Mouse (Mus musculus): ENCODE measurements around the gene Prb1.
"Not testable (repeated sequence)": the region's sequence is repeated elsewhere in the genome, so short reads cannot be mapped to it uniquely, and the experiment has no call there.

The Prb1 gene

DNA sequence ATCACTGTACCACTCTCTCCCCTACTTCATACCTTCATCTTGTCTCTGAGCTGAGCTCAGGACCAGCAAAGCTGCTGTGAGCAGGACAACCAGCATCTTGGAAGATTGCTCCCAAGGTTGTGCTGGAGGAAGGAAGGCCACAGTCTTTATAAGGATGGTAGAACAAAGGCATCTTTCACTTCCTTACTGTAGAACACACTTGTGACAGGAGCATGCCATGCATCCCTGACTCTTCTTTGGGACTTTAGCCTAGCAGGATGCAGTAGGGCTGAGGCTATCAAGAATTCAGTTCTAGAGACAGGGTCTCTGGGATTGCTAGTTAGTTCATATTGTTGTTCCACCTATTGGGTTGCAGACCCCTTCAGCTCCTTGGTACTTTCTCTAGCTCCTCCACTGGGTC lies at the start of gene Prb1:
Gene Prb1, minus strand, starts transcription at position 101 of the 400 bp plus-strand sequence.
- DNase-seq (ENCODE audit: low read depth, low spot score) = not testable (repeated sequence)
